Mouse (Mus musculus): ENCODE measurements at regions not wholly inside any gene's neighbourhood (a gene's known extent, or its start where the extent isn't known, plus 50 kb on each side); places are given as distances from the start of the nearest gene placed in this dataset.

DNA sequence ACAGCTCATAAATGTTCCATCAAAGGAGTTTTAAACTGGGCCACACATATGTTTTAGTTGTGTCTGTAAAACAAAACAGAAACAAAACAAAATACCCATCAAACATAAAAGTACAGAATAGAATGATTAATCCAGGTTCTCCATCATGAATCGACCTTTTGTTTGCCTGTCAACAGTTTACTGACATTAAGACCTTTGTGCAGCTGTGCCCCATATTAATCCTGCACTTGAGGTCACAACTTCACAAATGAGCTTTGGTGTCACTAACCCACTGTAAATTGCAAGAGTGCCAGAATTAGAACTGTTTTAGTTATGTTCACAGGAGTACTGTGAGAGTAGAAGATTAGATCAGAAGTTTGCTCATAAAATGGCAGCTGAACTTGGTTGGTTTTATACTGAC is 540.2 kb upstream of the Slc39a10 start:
- TF ChIP-seq POLR2A (IDR thresholded peaks at IDR 0.05; ENCODE audit: insufficient read length, low read depth), result no peak
- no peak for TF ChIP-seq POLR2AphosphoS2 (IDR thresholded peaks at IDR 0.05; ENCODE audit: insufficient read length, low read depth)
- TF ChIP-seq TCF12 (IDR thresholded peaks at IDR 0.05; ENCODE audit: insufficient read depth, poor library complexity, severe bottlenecking), result no peak
- TF ChIP-seq CEBPB (IDR thresholded peaks at IDR 0.05; ENCODE audit: insufficient read depth, poor library complexity, severe bottlenecking), result no peak
- TF ChIP-seq MYOG (IDR thresholded peaks at IDR 0.05; ENCODE audit: control insufficient read depth in 1 of 3, insufficient read depth in 1 of 3, insufficient read length in 2 of 3, low read depth in 2 of 3), result no peak
- no peak for TF ChIP-seq USF1 (IDR thresholded peaks at IDR 0.05; ENCODE audit: low read depth)
- TF ChIP-seq MAX (IDR thresholded peaks at IDR 0.05; ENCODE audit: low read depth), result no peak
- TF ChIP-seq TCF3 (IDR thresholded peaks at IDR 0.05; ENCODE audit: insufficient read length, low read depth), result no peak
- TF ChIP-seq SRF (IDR thresholded peaks at IDR 0.05; ENCODE audit: control insufficient read depth, insufficient read length, low read depth), result no peak
- no peak for TF ChIP-seq MYOD1 (IDR thresholded peaks at IDR 0.05; ENCODE audit: control insufficient read depth in 1 of 3, insufficient read length in 2 of 3, low read depth in 2 of 3)
- no peak for TF ChIP-seq REST (IDR thresholded peaks at IDR 0.05; ENCODE audit: insufficient read depth, insufficient read length)

All from myocyte (in vitro differentiated cells).